Mouse (Mus musculus) liver, embryonic 14.5 days (tissue): Measurements from ENCODE around the gene Lingo1. TPM values are rescaled to one million over a fixed set of nuclear protein-coding genes. Genes with fewer than 3 reads are reported as not detected.

ENCODE experiments used
- ATAC-seq: fragments of 200-750 bp; cut with Nextera tagmentation; 2 replicates; pipeline ENCODE4 v1.8.0; 2017; ENCODE audit warnings: moderate number of reproducible peaks, mild to moderate bottlenecking, moderate library complexity; ENCODE audit not compliant: insufficient read depth
- DNase-seq, 3 experiments: peaks; one replicate each; pipeline ENCODE4 v3.0.0-alpha.2; 2012 to 2013; ENCODE audit warnings: low read depth in 3 of 3, low spot score in 3 of 3
- H3K27ac ChIP-seq: fragments of 300-500 bp; sonication (generic); 2 replicates; pipeline ENCODE4 v1.5.1; 2014; ENCODE audit warnings: moderate library complexity, mild to moderate bottlenecking, control low read depth, inconsistent platforms
- H3K27me3 ChIP-seq: fragments of 300-500 bp; sonication (generic); 2 replicates; pipeline ENCODE4 v1.6.1; 2014; ENCODE audit warnings: mild to moderate bottlenecking, low read length, moderate library complexity; ENCODE audit not compliant: control insufficient read depth, insufficient read depth
- H3K36me3 ChIP-seq: fragments of 300-500 bp; sonication (generic); replicated peaks from 2 replicates; pipeline ENCODE4 v1.6.1; 2014; ENCODE audit warnings: low read depth; ENCODE audit not compliant: control insufficient read depth, insufficient read depth
- H3K4me1 ChIP-seq, 2 experiments: fragments of 200-500 bp in 1 of 2; fragments of 300-500 bp in 1 of 2; sonication (generic) in 1 of 2; replicated peaks; 2 replicates each; pipeline ENCODE4 v1.6.1; 2012 to 2014; ENCODE audit warnings: antibody characterized with exemption in 1 of 2, inconsistent platforms in 1 of 2, low read length in 1 of 2; ENCODE audit not compliant: control insufficient read depth in 2 of 2, insufficient read depth in 2 of 2
- H3K4me2 ChIP-seq: fragments of 300-500 bp; sonication (generic); 2 replicates; pipeline ENCODE4 v1.6.1; 2014; ENCODE audit warnings: low read depth, mild to moderate bottlenecking, control low read depth, moderate library complexity
- H3K4me3 ChIP-seq, 2 experiments: fragments of 200-500 bp in 1 of 2; fragments of 300-500 bp in 1 of 2; sonication (generic) in 1 of 2; 2 replicates each; pipeline ENCODE4 v1.5.1; 2012 to 2014; ENCODE audit warnings: low read depth in 2 of 2, low read length in 2 of 2, mild to moderate bottlenecking in 2 of 2, control low read depth in 1 of 2, inconsistent platforms in 1 of 2, moderate library complexity in 1 of 2; ENCODE audit not compliant: insufficient read depth in 1 of 2
- H3K9ac ChIP-seq: fragments of 300-500 bp; sonication (generic); replicated peaks from 2 replicates; pipeline ENCODE4 v1.6.1; 2014; ENCODE audit warnings: mild to moderate bottlenecking, control low read depth, moderate library complexity
- H3K9me3 ChIP-seq: fragments of 300-500 bp; sonication (generic); 2 replicates; pipeline ENCODE4 v1.6.1; 2016; ENCODE audit warnings: low read length, mixed read lengths; ENCODE audit not compliant: control insufficient read depth
- CTCF ChIP-seq: IDR thresholded peaks from 2 replicates; pipeline ENCODE4 v1.5.1; 2016; ENCODE audit warnings: antibody characterized with exemption, low read depth, control low read depth
- EP300 ChIP-seq: IDR thresholded peaks from 2 replicates; pipeline ENCODE4 v1.6.1; 2016; ENCODE audit warnings: antibody characterized with exemption, low read depth
- WGBS: fragments of 180-500 bp; shearing (Covaris S2); extraction: QIAGEN DNeasy Blood & Tissue Kit; methylation state at CpG from one replicate; pipeline ENCODE4 v1.1.7; 2014; ENCODE audit not compliant: insufficient replicate concordance; 5-methylcytosine and 5-hydroxymethylcytosine counted together
- polyA plus RNA-seq, 2 experiments: library from polyadenylated mRNA; depleted of rRNA in 1 of 2; stranded (reverse) in 1 of 2; unstranded in 1 of 2; fragments of >200 nt; fragmentation: Nextera tagmentation in 1 of 2; extraction: Ambion mirVana in 1 of 2; gene quantifications; 2 replicates each; pipeline versions ENCODE4 v1.2.1 to v1.2.3; 2012 to 2014

Lingo1 gene
- polyA plus RNA-seq, 2 experiments, result 0.14 to 0.58 TPM

GRCm38 (mm10) chr9:56620512-56621371, 175.5 kb downstream of the Lingo1 start:
- H3K27me3 ChIP-seq, result peaks cover 12% of the 10 kb centered on the region
- TF ChIP-seq CTCF, result no peak
- TF ChIP-seq EP300, result no peak
- H3K4me3 ChIP-seq, result no peak overlapping the region
- H3K9ac ChIP-seq, result no peak overlapping the region
- H3K36me3 ChIP-seq, result no peaks in the 10 kb centered on the region
- H3K27ac ChIP-seq, result no peak overlapping the region
- ATAC-seq (no peak), DNase-seq (no peak)
- WGBS, result 20% methylated on average over 42 of the region's 42 CpGs
- 0 out of 4 replicates have a peak, but pooled peaks cover 0 to 2% of the 10 kb centered on the region in 2 experiments for H3K4me1 ChIP-seq
- H3K9me3 ChIP-seq, result no peaks in the 10 kb centered on the region
- no peak overlapping the region for H3K4me2 ChIP-seq

GRCm38 (mm10) chr9:56619715-56620114, 176.6 kb downstream of the Lingo1 start:
- H3K27me3 ChIP-seq, result peaks cover 12% of the 10 kb centered on the region
- DNase-seq, result no peak
- ATAC-seq, result no peak
- H3K9me3 ChIP-seq, result no peaks in the 10 kb centered on the region
- H3K4me1 ChIP-seq, result 0 out of 4 replicates have a peak, but pooled peaks cover 0 to 2% of the 10 kb centered on the region in 2 experiments
- 57% methylated on average over 23 of the region's 23 CpGs for WGBS
- H3K4me2 ChIP-seq, result no peak overlapping the region
- H3K27ac ChIP-seq, result no peak overlapping the region
- H3K4me3 ChIP-seq, result no peak overlapping the region
- TF ChIP-seq CTCF (no peak), EP300 (no peak)
- H3K9ac ChIP-seq, result no peak overlapping the region
- no peaks in the 10 kb centered on the region for H3K36me3 ChIP-seq

DNA sequence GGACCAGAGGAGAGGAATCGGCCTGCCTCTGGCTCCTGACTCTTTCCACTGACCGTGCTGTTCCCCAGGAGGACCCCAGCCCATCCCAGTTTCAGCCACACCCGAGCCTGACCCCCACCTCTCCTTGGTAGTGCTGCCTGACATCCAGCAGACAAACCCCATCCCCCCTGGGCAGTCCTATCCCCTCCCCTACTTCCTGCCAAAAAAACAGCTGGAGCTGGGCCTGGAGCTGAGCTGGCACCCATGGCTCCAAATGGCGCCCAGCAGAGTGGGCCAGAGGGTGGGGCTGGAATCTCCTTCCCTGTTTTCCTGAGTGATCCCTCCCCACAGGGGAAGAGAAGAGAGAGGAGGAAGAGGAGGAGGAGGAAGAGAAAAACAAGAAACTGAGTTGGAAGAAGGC, 177.6 kb downstream of the Lingo1 start:
- WGBS, result 67% methylated on average over 4 of the region's 4 CpGs

DNA sequence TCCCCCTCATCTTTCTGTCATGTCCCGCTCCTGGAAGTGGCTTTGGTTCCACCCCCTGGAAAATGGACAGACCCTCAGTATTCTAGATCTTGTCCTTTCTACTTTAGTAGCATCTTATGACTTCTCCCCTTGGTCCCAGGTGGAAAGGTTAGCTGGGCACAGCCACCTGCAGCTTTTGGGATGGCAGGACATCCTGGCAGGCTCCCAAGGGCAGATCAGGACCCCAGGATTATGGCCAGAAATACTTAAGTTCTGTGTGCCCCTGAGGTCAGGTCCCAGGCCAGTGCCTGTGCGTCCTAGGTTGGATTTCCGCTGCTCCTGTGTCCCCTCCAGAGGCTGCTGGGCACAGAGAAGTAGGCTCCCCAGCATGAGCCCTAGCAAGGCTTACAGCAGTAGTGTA, 180.2 kb downstream of the Lingo1 start:
- no peak overlapping the region for H3K9ac ChIP-seq
- WGBS, result 68% methylated on average over 3 of the region's 3 CpGs
- no peak overlapping the region for H3K4me3 ChIP-seq
- no peak overlapping the region for H3K4me2 ChIP-seq
- H3K27me3 ChIP-seq, result peaks cover 6% of the 10 kb centered on the region
- no peak for ATAC-seq
- H3K4me1 ChIP-seq, result no peaks in the 10 kb centered on the region
- no peak overlapping the region for H3K27ac ChIP-seq
- no peak for TF ChIP-seq EP300
- no peak for TF ChIP-seq CTCF
- no peak for DNase-seq
- H3K9me3 ChIP-seq, result no peaks in the 10 kb centered on the region
- no peaks in the 10 kb centered on the region for H3K36me3 ChIP-seq

More for the DNA sequence above, 177.6 kb downstream of the Lingo1 start:
- ATAC-seq (no peak), DNase-seq (no peak)
- Histone ChIP-seq H3K36me3 (no peaks in the 10 kb centered on the region), H3K9me3 (no peaks in the 10 kb centered on the region), H3K27me3 (peaks cover 12% of the 10 kb centered on the region), H3K27ac (no peak overlapping the region), H3K4me1 (0 out of 4 replicates have a peak, but pooled peaks cover 0 to 2% of the 10 kb centered on the region in 2 experiments), H3K9ac (no peak overlapping the region), H3K4me3 (no peak overlapping the region), H3K4me2 (no peak overlapping the region)
- TF ChIP-seq CTCF (no peak), EP300 (no peak)

GRCm38 (mm10) chr9:56612798-56613183, 183.5 kb downstream of the Lingo1 start:
- Histone ChIP-seq H3K36me3 (no peaks in the 10 kb centered on the region), H3K4me1 (no peaks in the 10 kb centered on the region), H3K4me2 (no peak overlapping the region), H3K9me3 (no peaks in the 10 kb centered on the region), H3K27ac (no peak overlapping the region), H3K27me3 (no peaks in the 10 kb centered on the region), H3K4me3 (no peak overlapping the region), H3K9ac (no peak overlapping the region)
- ATAC-seq, result no peak
- DNase-seq, result no peak
- TF ChIP-seq EP300 (no peak), CTCF (no peak)
- 37% methylated on average over 12 of the region's 12 CpGs for WGBS
